Mouse (Mus musculus) lung, postnatal 0 days (tissue): ENCODE measurements around the gene Esr2.

Experiments used
- CTCF ChIP-seq: IDR thresholded peaks from 2 replicates; pipeline ENCODE4 v1.5.1; 2016; ENCODE audit warnings: antibody characterized with exemption, mild to moderate bottlenecking
- EP300 ChIP-seq: IDR thresholded peaks from 2 replicates; pipeline ENCODE4 v1.6.1; 2016; ENCODE audit warnings: antibody characterized with exemption, mild to moderate bottlenecking, control low read depth

GRCm38 (mm10) chr12:76073066-76073826, 103.8 kb downstream of the Esr2 start:
- TF ChIP-seq EP300 (no peak), CTCF (no peak)
